Mouse (Mus musculus) layer of hippocampus, postnatal 36 days (tissue): ENCODE results near the gene Meaf6. TPM values are rescaled to one million over a fixed set of nuclear protein-coding genes. Genes with fewer than 3 reads are reported as not detected.

Experiments
- DNase-seq, 2 experiments: peaks; one replicate each; pipeline ENCODE4 v3.0.0; 2022
- total RNA-seq, 2 experiments: library from RNA; stranded (reverse); gene quantifications; 2 replicates each; pipeline ENCODE4 v1.2.3; 2021

The Meaf6 gene
- total RNA-seq, 2 experiments from 2014 or later, result 112 to 118 TPM

GRCm38 (mm10) chr4:125144627-125145026, 59.7 kb downstream of the Meaf6 start:
- DNase-seq, result peak; percentile 37 to 44

DNA sequence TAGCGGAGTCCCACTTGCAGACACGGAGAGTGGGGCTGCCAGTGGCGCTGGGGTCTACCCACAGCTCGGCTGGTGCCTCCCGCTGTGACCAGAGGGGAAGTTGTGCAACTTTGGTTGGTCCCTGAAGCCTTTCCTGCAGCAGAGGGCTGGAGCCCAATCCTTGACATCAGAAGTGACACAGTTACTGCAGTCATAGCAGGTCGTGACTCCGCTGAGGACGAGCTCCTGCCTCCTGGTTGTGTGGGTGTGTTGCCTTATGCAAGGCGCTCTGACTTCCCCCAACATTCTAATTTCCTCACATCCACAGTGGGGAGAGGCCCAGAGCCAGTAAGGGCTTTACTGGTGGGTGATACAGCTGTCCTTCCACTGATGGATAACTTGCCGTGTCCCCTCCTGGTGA, 60.3 kb downstream of the Meaf6 start:
- DNase-seq, result no peak

- DNase-seq, result no peak
These were observed 63.0 kb downstream of the Meaf6 start for GRCm38 (mm10) chr4:125147970-125148369.

DNA sequence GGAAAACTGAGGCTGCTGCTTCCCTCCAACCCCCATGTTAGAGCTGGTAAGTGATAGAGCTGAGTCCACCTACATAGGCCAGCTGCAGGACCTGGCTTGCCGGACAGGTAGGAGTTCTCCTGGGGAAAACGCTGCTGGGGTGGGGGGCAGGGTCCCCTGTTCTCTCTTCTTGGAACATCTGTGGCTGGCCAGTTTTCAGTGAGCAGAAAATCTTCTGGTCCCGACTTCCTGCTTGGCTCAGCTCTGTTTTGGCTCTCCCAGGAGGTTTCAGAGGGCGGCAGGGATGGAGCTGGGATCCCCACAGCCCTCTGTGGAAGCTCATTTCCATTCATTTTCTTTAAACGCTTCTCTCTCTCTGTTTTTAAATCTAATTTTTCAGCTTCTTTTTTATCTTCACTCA, 64.5 kb downstream of the Meaf6 start:
- no peak for DNase-seq

DNA sequence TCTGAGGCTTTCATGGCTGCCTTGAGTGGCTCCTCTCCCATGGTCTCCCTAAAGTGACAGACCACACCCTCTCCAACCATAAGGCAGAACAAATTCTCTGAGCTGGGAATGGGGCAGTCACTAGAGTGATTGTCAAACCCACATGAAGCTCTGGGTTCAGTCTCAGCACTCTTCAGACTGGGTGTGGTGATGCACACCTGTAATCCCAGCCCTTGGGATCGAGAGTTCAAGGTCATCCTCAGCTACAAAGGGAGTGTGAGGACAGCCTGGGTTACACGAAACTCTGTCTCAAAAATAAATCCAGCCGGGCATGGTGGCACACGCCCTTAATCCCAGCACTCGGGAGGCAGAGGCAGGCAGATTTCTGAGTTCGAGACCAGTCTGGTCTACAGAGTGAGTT, 67.5 kb downstream of the Meaf6 start:
- no peak for DNase-seq

GRCm38 (mm10) chr4:125153659-125154241, 68.8 kb downstream of the Meaf6 start:
- DNase-seq, result no peak

GRCm38 (mm10) chr4:125155646-125156045, 70.7 kb downstream of the Meaf6 start:
- no peak for DNase-seq

DNA sequence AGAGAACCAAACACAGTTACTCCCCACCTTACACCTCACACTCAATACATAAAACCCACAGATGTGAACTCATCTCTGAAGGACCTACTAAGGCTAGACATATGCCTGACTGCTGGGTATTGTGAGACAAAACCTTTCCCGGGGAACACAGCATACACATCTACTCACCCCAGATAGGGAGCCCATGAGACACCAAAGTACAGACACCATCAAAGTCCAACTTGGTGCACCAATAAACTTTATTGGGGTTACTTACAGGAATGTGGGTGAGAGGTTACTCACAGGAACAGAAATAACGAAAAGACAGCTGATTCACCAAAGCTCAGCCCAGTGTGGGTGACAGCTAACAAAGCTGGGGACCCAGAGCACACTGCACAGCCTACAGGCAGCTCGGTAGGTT, 72.4 kb downstream of the Meaf6 start:
- DNase-seq, result no peak

DNA sequence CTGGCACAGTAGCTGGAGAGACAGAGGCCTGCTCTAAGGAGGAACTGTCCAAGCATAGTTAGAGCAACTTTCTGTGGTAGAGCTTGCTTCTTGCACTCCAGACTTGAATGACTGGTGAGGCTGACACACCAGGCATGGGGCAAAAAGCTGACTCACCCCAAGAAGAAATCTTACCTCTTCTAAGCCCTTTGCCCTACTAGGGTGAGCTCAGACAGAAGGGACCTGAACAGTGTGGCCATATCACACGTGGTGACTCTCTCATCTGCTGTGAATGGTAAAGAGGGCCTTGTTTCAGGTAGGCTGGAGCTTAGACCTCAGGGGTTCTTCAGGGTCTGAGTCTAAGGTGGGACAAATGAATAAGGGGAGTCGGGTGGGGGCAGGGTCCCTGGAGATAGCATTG, 73.1 kb downstream of the Meaf6 start:
- DNase-seq, result no peak

- peak; percentile 12 to 16 for DNase-seq
These were observed 73.8 kb downstream of the Meaf6 start for GRCm38 (mm10) chr4:125158581-125159317.

DNA sequence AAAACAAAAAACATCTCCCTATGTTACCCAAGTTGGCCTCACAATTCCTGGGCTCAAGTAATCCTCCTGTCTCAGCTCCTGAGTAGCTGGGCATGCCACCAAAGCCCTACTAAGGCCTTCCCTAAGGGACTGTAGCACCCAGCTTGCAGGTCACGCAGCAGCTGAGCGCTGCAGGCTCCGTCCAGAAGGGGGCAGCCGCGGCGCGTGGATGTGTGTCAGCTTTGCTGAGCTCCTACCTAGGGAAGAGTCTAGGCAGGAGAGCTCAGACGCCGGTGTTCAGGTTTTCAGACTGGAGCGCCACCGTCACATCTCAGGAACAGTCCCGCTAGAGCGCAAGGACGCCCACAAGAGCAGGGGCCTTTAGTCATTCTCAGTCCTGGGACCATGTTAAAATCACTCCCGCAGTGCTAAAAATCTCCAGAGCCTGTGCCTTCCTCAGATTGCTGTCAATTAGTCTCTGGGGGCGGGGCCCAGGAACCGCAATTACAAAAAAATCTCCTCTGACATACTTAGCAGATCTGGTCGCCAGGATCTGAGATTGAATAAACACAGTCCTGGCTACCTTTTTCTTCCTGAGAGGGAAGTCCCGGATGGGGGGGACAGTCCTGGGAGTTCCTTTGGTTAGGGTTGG, 75.5 kb downstream of the Meaf6 start:
- DNase-seq, result peak; percentile 87 to 90

DNA sequence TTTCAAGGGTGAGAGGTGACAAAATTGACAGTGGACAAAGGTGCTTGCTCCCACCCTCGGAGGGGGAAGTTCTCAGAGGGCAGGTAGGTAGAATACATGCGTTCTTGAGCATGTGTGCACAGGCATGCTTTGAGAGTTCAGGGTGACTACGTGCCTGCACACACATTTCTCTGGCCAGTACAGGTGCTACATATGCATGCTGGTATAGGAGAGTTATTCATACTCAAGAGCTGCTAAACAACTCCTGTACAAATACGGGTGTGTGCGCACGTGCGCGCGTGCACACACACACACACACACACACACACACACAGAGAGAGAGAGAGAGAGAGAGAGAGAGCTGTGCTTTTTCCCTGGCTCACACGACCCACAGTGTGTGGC, 76.0 kb downstream of the Meaf6 start:
- no peak for DNase-seq

DNA sequence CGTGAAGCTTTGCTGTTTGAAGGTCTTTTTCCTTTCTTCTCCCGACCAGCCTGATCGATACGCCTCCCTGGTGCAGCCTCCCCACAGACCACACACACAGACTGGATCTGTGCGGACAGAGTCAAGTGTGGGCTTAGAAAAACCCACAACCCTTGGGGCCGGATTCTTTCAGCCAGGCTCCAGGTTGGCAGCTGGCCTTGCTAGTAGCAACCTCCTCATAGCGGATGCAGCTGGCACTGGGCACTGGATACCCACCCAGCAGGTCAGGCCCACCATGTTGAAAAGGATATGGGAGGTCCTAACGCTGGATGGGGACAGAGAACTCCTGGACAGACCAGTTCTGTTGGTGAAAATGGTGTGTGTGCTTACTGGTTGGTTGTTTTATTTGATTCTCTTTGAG, 76.5 kb downstream of the Meaf6 start:
- DNase-seq, result no peak

DNA sequence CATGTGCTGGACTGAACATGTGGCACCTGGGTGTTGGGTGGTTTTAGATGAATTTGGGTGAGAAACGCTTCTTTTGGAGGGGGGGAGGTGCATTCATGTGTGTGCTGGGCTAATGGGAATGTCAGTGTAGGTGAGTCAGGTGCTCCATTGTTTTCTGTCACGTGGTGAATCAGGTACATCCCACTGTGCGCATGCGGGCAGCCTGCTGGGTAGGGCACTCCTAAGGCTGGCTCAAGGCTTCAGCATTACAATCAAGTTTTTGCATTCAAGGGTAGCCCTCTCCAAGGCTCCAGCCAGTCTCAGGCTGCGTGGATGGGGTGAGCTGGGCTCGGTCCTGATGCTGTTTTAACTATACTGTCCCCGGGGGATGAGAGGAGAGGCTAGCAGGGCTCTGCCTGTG, 77.8 kb downstream of the Meaf6 start:
- DNase-seq, result no peak

Other genes starting within 250 kb of the Meaf6 start
- 10 to 100 TPM; 32.0 to 33.5 TPM for gene Yrdc, start 234.5 kb upstream of the Meaf6 start, total RNA-seq
- 10 to 100 TPM; 87.1 to 93.6 TPM for gene 1110065P20Rik, start 233.9 kb upstream of the Meaf6 start, total RNA-seq
- gene Maneal, start 223.0 kb upstream of the Meaf6 start, total RNA-seq, result 10 to 100 TPM; 50.6 to 52.1 TPM
- gene Epha10, start 204.2 kb upstream of the Meaf6 start, total RNA-seq, result 10 to 100 TPM; 35.0 to 40.9 TPM
- 10 to 100 TPM; 25.2 to 26.1 TPM for gene 9930104L06Rik, start 148.1 kb upstream of the Meaf6 start, total RNA-seq
- 1 to 10 TPM; 1.9 to 2.0 TPM for gene Cdca8, start 145.8 kb upstream of the Meaf6 start, total RNA-seq
- 1 to 10 TPM; 8.8 to 9.8 TPM for gene Rspo1, start 98.7 kb upstream of the Meaf6 start, total RNA-seq
- 10 to 100 TPM; 59.3 to 62.4 TPM for gene Gnl2, start 68.5 kb upstream of the Meaf6 start, total RNA-seq
- under 1 TPM; 0.62 to 0.76 TPM for gene Dnali1, start 19.4 kb upstream of the Meaf6 start, total RNA-seq
- 10 to 100 TPM; 16.2 to 16.5 TPM for gene Snip1, start 18.5 kb upstream of the Meaf6 start, total RNA-seq
- gene Zc3h12a, start 42.7 kb downstream of the Meaf6 start, total RNA-seq, result 1 to 10 TPM in 1 of 2 experiments, under 1 TPM in 1; 0.83 to 1.2 TPM